Mouse (Mus musculus): ENCODE measurements around the gene Sumo1.
A peak's percentile ranks its signal among the peaks of the same experiment; 100 is the strongest.

DNA sequence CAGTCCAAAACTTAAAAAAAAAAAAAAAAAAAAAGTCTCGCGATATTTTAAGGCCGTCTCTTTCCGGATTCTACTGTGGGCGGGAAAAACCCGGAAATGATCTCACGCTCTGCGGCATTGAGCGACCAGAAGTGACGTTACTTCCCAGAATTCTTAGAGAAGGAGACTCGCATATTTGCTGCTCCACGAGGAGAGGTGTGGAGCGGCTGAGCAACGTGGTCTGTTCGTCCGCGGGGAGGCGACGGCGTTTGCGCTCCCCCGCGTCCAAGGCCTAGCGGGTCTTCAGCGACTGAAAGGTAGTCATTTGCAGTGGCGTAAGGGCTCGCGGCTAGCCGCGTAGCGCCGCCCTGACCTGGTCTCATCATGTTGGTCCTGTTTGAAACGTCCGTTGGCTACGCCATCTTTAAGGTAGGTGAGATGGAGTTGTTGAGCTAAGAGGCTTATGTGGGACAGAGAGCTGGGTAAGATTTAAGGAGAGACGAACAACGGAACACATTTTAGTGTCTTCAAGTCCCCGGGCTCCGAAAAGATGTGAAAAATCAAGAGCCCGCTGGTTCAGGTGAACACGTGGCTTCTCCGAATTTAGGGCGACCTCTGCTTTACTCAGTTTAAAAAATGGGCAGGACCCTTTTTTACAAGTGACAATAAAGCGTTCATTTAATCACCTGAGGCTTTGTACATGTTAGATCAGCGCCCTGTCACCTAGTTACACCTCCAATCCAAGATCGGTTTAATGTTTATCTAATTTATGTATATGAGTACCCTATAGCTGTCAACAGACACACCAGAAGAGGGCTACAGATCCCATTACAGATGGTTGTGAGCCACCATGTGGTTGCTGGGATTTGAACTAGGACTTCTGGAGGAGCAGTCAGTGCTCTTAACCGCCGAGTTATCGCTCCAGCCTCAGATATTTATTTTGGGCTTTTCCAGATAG, 14.5 kb upstream of the Sumo1 start, which contains the start of gene Nop58:
- TF ChIP-seq CTCF (conservative IDR thresholded peaks at IDR 0.05 in 1 of 2, IDR thresholded peaks at IDR 0.05 in 1 of 2; ENCODE audit: low read depth in 2 of 2, low read length in 2 of 2) (0 out of 4 replicates have a peak, but pooled peaks of 1 of the 2 experiments have one; percentile 3), SIN3A (IDR thresholded peaks at IDR 0.05; ENCODE audit: low read length) (peak; percentile 77), CHD2 (IDR thresholded peaks at IDR 0.05; ENCODE audit: low read length) (peak; percentile 99), ZKSCAN1 (IDR thresholded peaks at IDR 0.05; ENCODE audit: borderline replicate concordance, low read depth, low read length) (no peak), POLR2A (IDR thresholded peaks at IDR 0.05; ENCODE audit: low read depth, low read length) (peak; percentile 100), E2F4 (IDR thresholded peaks at IDR 0.05; ENCODE audit: insufficient replicate concordance, low read depth, low read length) (peak; percentile 100), CHD1 (IDR thresholded peaks at IDR 0.05; ENCODE audit: low read depth, low read length) (no peak), EP300 (IDR thresholded peaks at IDR 0.05; ENCODE audit: low read length) (no peak), MAFK (IDR thresholded peaks at IDR 0.05; ENCODE audit: insufficient replicate concordance, low read length) (no peak), TCF12 (IDR thresholded peaks at IDR 0.05; ENCODE audit: low read depth, low read length) (peak; percentile 77), KAT2A (IDR thresholded peaks at IDR 0.05; ENCODE audit: insufficient replicate concordance, low read length) (peak; percentile 94), MYC (IDR thresholded peaks at IDR 0.05; ENCODE audit: low read depth, low read length) (peak; percentile 100), RAD21 (IDR thresholded peaks at IDR 0.05; ENCODE audit: low read depth, low read length) (no peak)
